Mouse (Mus musculus) ES-Bruce4 (cell line): ENCODE results near the gene Magoh.

Experiments
- CTCF ChIP-seq: IDR thresholded peaks from one replicate; pipeline ENCODE4 v1.8.1; 2011; ENCODE audit warnings: low read depth, low read length
- POLR2A ChIP-seq: IDR thresholded peaks from one replicate; pipeline ENCODE4 v1.8.1; 2011; ENCODE audit warnings: low read length; ENCODE audit not compliant: insufficient read depth

DNA sequence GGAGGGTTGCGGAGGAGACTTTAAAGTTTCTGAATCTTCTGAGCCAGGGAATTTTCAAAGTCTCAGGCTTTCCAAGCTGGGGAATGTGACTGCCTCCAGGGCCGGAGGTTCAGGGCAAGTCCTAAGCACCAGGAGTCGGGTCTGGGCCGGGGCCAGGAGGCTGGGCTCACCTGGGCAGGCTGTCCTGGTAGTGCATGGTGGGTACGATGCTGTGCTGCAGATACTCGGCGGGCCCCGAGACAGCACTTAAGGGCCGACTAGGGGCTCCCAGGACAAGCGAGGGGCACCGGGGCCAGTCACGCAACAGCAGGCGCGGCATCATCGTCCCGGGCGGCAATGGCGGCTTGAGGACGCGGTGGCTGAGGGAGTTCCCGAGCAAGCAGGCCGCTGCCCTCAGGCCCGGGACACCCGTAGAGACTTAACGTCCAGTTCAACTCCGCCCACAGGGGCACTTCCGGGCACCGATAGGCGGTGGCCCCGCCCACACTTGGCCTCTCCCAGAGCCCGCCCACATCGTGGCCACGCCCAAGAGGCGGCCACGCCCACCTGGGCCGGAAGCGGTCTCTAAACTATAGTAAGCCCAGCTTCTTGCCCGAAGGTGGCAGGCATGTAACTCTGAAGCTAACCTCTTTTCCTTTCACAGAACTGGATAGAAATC, 43.7 kb downstream of the Magoh start, which contains the start of gene Cpt2:
- TF ChIP-seq POLR2A, result peak; percentile 79
- no peak for TF ChIP-seq CTCF
